ENCODE assay signal across 9 mouse cellular contexts in the genomic region with DNA sequence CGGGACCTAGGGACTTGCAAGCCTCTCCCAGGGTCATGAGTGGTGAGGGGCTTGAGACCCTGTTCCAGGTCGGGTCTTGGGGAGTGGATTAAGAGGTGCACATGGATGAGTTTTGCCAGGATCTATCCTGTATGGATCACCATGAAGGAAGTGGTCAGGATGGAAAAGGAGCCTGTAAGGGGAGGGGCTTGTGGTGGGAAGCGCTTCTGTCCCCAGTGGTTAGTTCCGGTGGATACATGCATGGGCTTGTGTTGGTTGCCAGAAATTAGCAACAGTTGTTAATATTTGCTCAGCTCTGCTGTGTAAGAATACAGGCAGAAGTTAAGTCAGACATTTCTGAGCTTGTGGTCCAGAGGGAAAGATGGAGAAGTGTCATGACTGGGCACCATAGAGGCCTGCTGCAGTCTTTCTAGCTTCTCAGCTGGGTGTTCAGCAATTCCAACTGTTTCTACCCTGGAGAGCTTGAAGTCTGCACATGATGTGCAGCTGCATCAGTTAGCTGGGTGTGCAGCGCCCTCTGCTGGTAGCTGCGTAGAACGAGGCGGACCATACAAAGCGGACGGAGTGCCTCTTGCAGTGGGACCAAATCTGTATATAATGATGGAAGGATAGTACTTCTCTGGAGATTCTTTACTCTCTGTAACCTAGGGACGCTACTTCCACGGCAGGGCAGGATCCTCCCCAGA. TPM values are rescaled to one million over a fixed set of nuclear protein-coding genes. Genes with fewer than 3 reads are reported as not detected.
DNase-seq lines count a peak whose midpoint lies in the region; ATAC-seq and TF ChIP-seq lines count a peak whose summit lies in the region.
"Had no signal": no experiment of that assay in that cellular context is flagged by ENCODE, and none has a peak within 500 bp of the region (broad histone marks: within the 10 kb centered on the region; RNA-seq: fewer than 3 reads in every experiment).

No protein-coding gene starts in this region.

- H3K9me3 ChIP-seq in forebrain, postnatal 0 days (ENCODE audit: low read length): no peaks in the 10 kb centered on the region
- H3K9me3 ChIP-seq in hindbrain, embryonic 11.5 days (ENCODE audit: control insufficient read depth, low read length): no peaks in the 10 kb centered on the region
- no peaks in the 10 kb centered on the region for H3K9me3 ChIP-seq in lung, postnatal 0 days (ENCODE audit: low read length)

- H3K4me1 ChIP-seq in cerebellum, adult 2 months (ENCODE audit: control insufficient read depth, insufficient read depth, low read length): no peaks in the 10 kb centered on the region; the same call in 1 of the 2 replicates
- no peaks in the 10 kb centered on the region for H3K4me1 ChIP-seq in forebrain, postnatal 0 days (ENCODE audit: insufficient read depth)
- H3K4me1 ChIP-seq in hindbrain, embryonic 11.5 days (replicated peaks; ENCODE audit: control insufficient read depth, insufficient read depth, low read length): no peaks in the 10 kb centered on the region
- H3K4me1 ChIP-seq in lung, postnatal 0 days (ENCODE audit: insufficient read depth, low read depth, low read length): no peaks in the 10 kb centered on the region

- no peak overlapping the region for H3K27ac ChIP-seq in cerebellum, adult 2 months (ENCODE audit: insufficient read depth, low read length)
- no peak overlapping the region for H3K27ac ChIP-seq in forebrain, postnatal 0 days (ENCODE audit: low read depth, low read length)
- H3K27ac ChIP-seq in hindbrain, embryonic 11.5 days (ENCODE audit: low read depth, low read length): no peak overlapping the region
- H3K27ac ChIP-seq in lung, postnatal 0 days (ENCODE audit: low read length): no peak overlapping the region

- no peak for TF ChIP-seq POLR2A in cerebellum, adult 2 months (IDR thresholded peaks at IDR 0.05; ENCODE audit: borderline replicate concordance, insufficient read depth, low read length)

- ATAC-seq in forebrain, postnatal 0 days: peak; percentile 88
- peak; percentile 72 for ATAC-seq in hindbrain, embryonic 11.5 days (ENCODE audit: low FRiP score)
- ATAC-seq in lung, postnatal 0 days: peak; percentile 84

- peaks cover 78% of the 10 kb centered on the region for H3K36me3 ChIP-seq in forebrain, postnatal 0 days (ENCODE audit: insufficient read depth)
- H3K36me3 ChIP-seq in hindbrain, embryonic 11.5 days (ENCODE audit: control insufficient read depth, insufficient read depth, low read length): no peaks in the 10 kb centered on the region
- H3K36me3 ChIP-seq in lung, postnatal 0 days (ENCODE audit: insufficient read depth, low read length): peaks cover 17% of the 10 kb centered on the region; the same call in 1 of the 2 replicates

- no peak overlapping the region for H3K4me3 ChIP-seq in cerebellum, adult 2 months (replicated peaks; ENCODE audit: insufficient read depth, low read depth, low read length)
- H3K4me3 ChIP-seq in forebrain, postnatal 0 days (ENCODE audit: low read depth, low read length): no peak overlapping the region
- H3K4me3 ChIP-seq in hindbrain, embryonic 11.5 days (ENCODE audit: low read depth, low read length): no peak overlapping the region
- no peak overlapping the region for H3K4me3 ChIP-seq in lung, postnatal 0 days (ENCODE audit: low read depth, low read length)
- H3K4me3 ChIP-seq: myocyte had no signal

- TF ChIP-seq EP300 in lung, postnatal 0 days (IDR thresholded peaks at IDR 0.05): no peak

- no peak overlapping the region for H3K9ac ChIP-seq in forebrain, postnatal 0 days
- H3K9ac ChIP-seq in hindbrain, embryonic 11.5 days (ENCODE audit: low read depth, low read length): no peak overlapping the region
- H3K9ac ChIP-seq in lung, postnatal 0 days (replicated peaks; ENCODE audit: low read depth): no peak overlapping the region

- TF ChIP-seq CTCF in cerebellum, adult 2 months (IDR thresholded peaks at IDR 0.05; ENCODE audit: borderline replicate concordance, insufficient read depth, low read depth, low read length): peak; percentile 93
- peak; percentile 94 for TF ChIP-seq CTCF in forebrain, postnatal 0 days (IDR thresholded peaks at IDR 0.05; ENCODE audit: low read depth)
- peak; percentile 97 for TF ChIP-seq CTCF in lung, postnatal 0 days (IDR thresholded peaks at IDR 0.05)

- no peak overlapping the region for H3K4me2 ChIP-seq in forebrain, postnatal 0 days (ENCODE audit: low read depth)
- H3K4me2 ChIP-seq in hindbrain, embryonic 11.5 days (replicated peaks; ENCODE audit: low read depth, low read length): no peak overlapping the region
- no peak overlapping the region for H3K4me2 ChIP-seq in lung, postnatal 0 days (replicated peaks; ENCODE audit: low read depth, low read length)

- no peaks in the 10 kb centered on the region for H3K27me3 ChIP-seq in cerebellum, adult 2 months (ENCODE audit: control insufficient read depth, insufficient read depth, low read length)
- H3K27me3 ChIP-seq in forebrain, postnatal 0 days (ENCODE audit: insufficient read depth, low read length): no peaks in the 10 kb centered on the region
- no peaks in the 10 kb centered on the region for H3K27me3 ChIP-seq in hindbrain, embryonic 11.5 days (ENCODE audit: control insufficient read depth, insufficient read depth, low read length)
- no peaks in the 10 kb centered on the region for H3K27me3 ChIP-seq in lung, postnatal 0 days (replicated peaks; ENCODE audit: insufficient read depth, low read length)

- peak; percentile 83 for DNase-seq in MN1 (ENCODE audit: low spot score)
- peak; percentile 70 to 79 for DNase-seq in cerebellum, adult 2 months
- DNase-seq in forebrain, postnatal 0 days: peak; percentile 89
- peak; percentile 87 for DNase-seq in hindbrain, embryonic 11.5 days (ENCODE audit: low spot score)
- DNase-seq in layer of hippocampus, adult 9-10 months (ENCODE audit: low spot score): peak; percentile 81
- DNase-seq in lung, postnatal 0 days (ENCODE audit: low spot score): peak; percentile 80
- DNase-seq in ovary, postnatal 14 days (ENCODE audit: low spot score): peak; percentile 75
- peak; percentile 73 for DNase-seq in thymus, postnatal 0 days (ENCODE audit: low spot score)

- WGBS in cerebellum, adult 2 months: 21% methylated on average over 12 of the region's 12 CpGs
- 34% methylated on average over 12 of the region's 12 CpGs for WGBS in forebrain, postnatal 0 days
- 32% methylated on average over 12 of the region's 12 CpGs for WGBS in hindbrain, embryonic 11.5 days
- WGBS in lung, postnatal 0 days: 37% methylated on average over 12 of the region's 12 CpGs

RNA-seq across cellular contexts. Expression of gene Kif3c, which starts 25.8 kb away (rescaled TPM):
- 115 and 118 TPM in 2 replicates for polyA plus RNA-seq in cerebellum, adult 2 months (2012; rRNA removed)
- total RNA-seq in forebrain, postnatal 0 days (2014; rRNA removed): 154 and 160 TPM in 2 replicates
- 71.5 and 84.5 TPM in 2 replicates for polyA plus RNA-seq in forebrain, postnatal 0 days (2015; fragmentation: Nextera tagmentation; extraction: Ambion mirVana)
- 23.4 and 28.3 TPM in 2 replicates for polyA plus RNA-seq in hindbrain, embryonic 11.5 days (2014; fragmentation: Nextera tagmentation; extraction: Ambion mirVana)
- 5.6 and 5.9 TPM in 2 replicates for polyA plus RNA-seq in lung, postnatal 0 days (2015; fragmentation: Nextera tagmentation; extraction: Ambion mirVana)
- 6.4 and 6.9 TPM in 2 replicates for polyA plus RNA-seq in thymus, postnatal 0 days (2015; fragmentation: Nextera tagmentation; extraction: Ambion mirVana)

RNA-seq across cellular contexts. Expression of gene Asxl2, which starts 35.9 kb away (rescaled TPM):
- polyA plus RNA-seq in cerebellum, adult 2 months (2012; rRNA removed): 13.7 and 14.2 TPM in 2 replicates
- 17.8 and 19.9 TPM in 2 replicates for total RNA-seq in forebrain, postnatal 0 days (2014; rRNA removed)
- polyA plus RNA-seq in forebrain, postnatal 0 days (2015; fragmentation: Nextera tagmentation; extraction: Ambion mirVana): 3.3 and 7.3 TPM in 2 replicates
- polyA plus RNA-seq in hindbrain, embryonic 11.5 days (2014; fragmentation: Nextera tagmentation; extraction: Ambion mirVana): 13.2 and 21.3 TPM in 2 replicates
- 8.5 and 9.4 TPM in 2 replicates for polyA plus RNA-seq in lung, postnatal 0 days (2015; fragmentation: Nextera tagmentation; extraction: Ambion mirVana)
- 13.5 and 17.6 TPM in 2 replicates for polyA plus RNA-seq in thymus, postnatal 0 days (2015; fragmentation: Nextera tagmentation; extraction: Ambion mirVana)
